Mouse (Mus musculus) bone marrow, adult 2 months (tissue): ENCODE measurements around the gene Pde7b. TPM values are rescaled to one million over a fixed set of nuclear protein-coding genes. Genes with fewer than 3 reads are reported as not detected.

Experiments used
- H3K27ac ChIP-seq: fragments of 200-500 bp; 2 replicates; pipeline ENCODE4 v1.5.1; 2012; ENCODE audit warnings: low read depth, mild to moderate bottlenecking, control low read depth, inconsistent platforms, low read length; ENCODE audit not compliant: control insufficient read depth, poor library complexity, insufficient read depth
- H3K4me1 ChIP-seq: fragments of 200-500 bp; 2 replicates; pipeline ENCODE4 v1.6.1; 2011; ENCODE audit warnings: low read length; ENCODE audit not compliant: control insufficient read depth, insufficient read depth
- H3K4me3 ChIP-seq: fragments of 200-500 bp; replicated peaks from 2 replicates; pipeline ENCODE3; 2011; ENCODE audit warnings: mild to moderate bottlenecking, low read depth, low read length, control low read depth; ENCODE audit not compliant: control insufficient read depth
- CTCF ChIP-seq: fragments of 200-500 bp; IDR thresholded peaks from 2 replicates; pipeline ENCODE4 v1.5.1; 2011; ENCODE audit warnings: low read length, control low read depth; ENCODE audit not compliant: control insufficient read depth, insufficient read depth
- POLR2A ChIP-seq: fragments of 200-500 bp; IDR thresholded peaks from 2 replicates; pipeline ENCODE4 v1.6.1; 2011; ENCODE audit warnings: low read depth, mild to moderate bottlenecking, control low read depth, low read length, borderline replicate concordance; ENCODE audit not compliant: control insufficient read depth
- WGBS: fragments of 180-500 bp; shearing (Covaris S2); methylation state at CpG from one replicate; pipeline ENCODE4 v1.1.7; 2018; 5-methylcytosine and 5-hydroxymethylcytosine counted together
- polyA plus RNA-seq: library from polyadenylated mRNA; stranded (reverse); fragments of >200 nt; gene quantifications from 2 replicates; pipeline ENCODE4 v1.2.4, GENCODE M21; 2011; ENCODE audit warnings: low replicate concordance; ENCODE audit not compliant: missing spikeins, insufficient read depth, insufficient read length

The Pde7b gene
- polyA plus RNA-seq, 1 experiment: 1.8 TPM

- Histone ChIP-seq H3K4me3 (no peak overlapping the region), H3K27ac (no peak overlapping the region), H3K4me1 (peaks cover 2% of the 10 kb centered on the region; the same call in 1 of the 2 replicates)
- 73% methylated on average over 8 of the region's 8 CpGs for whole genome bisulfite sequencing
- TF ChIP-seq CTCF: no peak
- TF ChIP-seq POLR2A: no peak
Measured at GRCm38 (mm10) chr10:20479481-20479880, 245.4 kb downstream of the Pde7b start.

- peaks cover 2% of the 10 kb centered on the region; the same call in 1 of the 2 replicates for H3K4me1 ChIP-seq
- H3K27ac ChIP-seq: no peak overlapping the region
- TF ChIP-seq POLR2A (no peak), CTCF (no peak)
- WGBS: 46% methylated on average over 8 of the region's 8 CpGs
- no peak overlapping the region for H3K4me3 ChIP-seq
Measured at GRCm38 (mm10) chr10:20478456-20478855, 246.4 kb downstream of the Pde7b start.

GRCm38 (mm10) chr10:20474831-20475230 lies 250.0 kb downstream of the Pde7b start:
- Histone ChIP-seq H3K27ac (no peak overlapping the region), H3K4me1 (no peaks in the 10 kb centered on the region; the same call in 1 of the 2 replicates), H3K4me3 (no peak overlapping the region)
- no peak for TF ChIP-seq POLR2A
- TF ChIP-seq CTCF: no peak
- WGBS: 80% methylated on average over 7 of the region's 7 CpGs

- no peak overlapping the region for H3K27ac ChIP-seq
- no peaks in the 10 kb centered on the region; the same call in 1 of the 2 replicates for H3K4me1 ChIP-seq
- TF ChIP-seq CTCF (no peak), POLR2A (no peak)
- 72% methylated on average over 9 of the region's 9 CpGs for WGBS
- H3K4me3 ChIP-seq: no peak overlapping the region
Measured at GRCm38 (mm10) chr10:20474036-20474435, 250.8 kb downstream of the Pde7b start.

GRCm38 (mm10) chr10:20473505-20473904 lies 251.4 kb downstream of the Pde7b start:
- no peaks in the 10 kb centered on the region; the same call in 1 of the 2 replicates for H3K4me1 ChIP-seq
- TF ChIP-seq POLR2A: no peak
- TF ChIP-seq CTCF: no peak
- no peak overlapping the region for H3K27ac ChIP-seq
- WGBS: 81% methylated on average over 5 of the region's 5 CpGs
- H3K4me3 ChIP-seq: no peak overlapping the region

- Histone ChIP-seq H3K27ac (no peak overlapping the region), H3K4me3 (no peak overlapping the region), H3K4me1 (no peaks in the 10 kb centered on the region; the same call in 1 of the 2 replicates)
- WGBS: 19% methylated on average over 8 of the region's 8 CpGs
- no peak for TF ChIP-seq CTCF
Measured at GRCm38 (mm10) chr10:20472007-20472406, 252.9 kb downstream of the Pde7b start.

DNA sequence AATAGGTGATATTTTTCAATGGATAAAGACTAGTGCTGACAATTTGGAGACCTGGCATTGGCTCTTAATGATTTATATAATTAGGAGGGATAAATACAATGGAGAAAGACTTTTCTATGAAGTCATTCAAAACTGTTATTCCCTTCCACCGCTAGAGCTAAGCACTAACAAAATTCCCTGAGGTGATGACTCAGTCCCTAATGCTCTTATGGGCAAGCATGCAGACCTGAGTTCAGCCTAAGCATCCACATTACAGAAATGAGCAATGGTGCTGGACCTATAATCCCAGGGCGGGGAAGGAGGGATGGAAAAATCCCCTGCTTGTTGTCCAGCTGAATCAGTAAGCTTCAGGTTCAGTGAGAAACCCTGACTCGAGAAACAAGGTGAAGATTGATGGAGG lies 260.2 kb downstream of the Pde7b start:
- 77% methylated on average over 3 of the region's 3 CpGs for WGBS
- no peak overlapping the region for H3K4me3 ChIP-seq
- H3K4me1 ChIP-seq: no peaks in the 10 kb centered on the region
- no peak for TF ChIP-seq POLR2A
- no peak for TF ChIP-seq CTCF
- no peak overlapping the region for H3K27ac ChIP-seq

GRCm38 (mm10) chr10:20463941-20464340 lies 260.9 kb downstream of the Pde7b start:
- Histone ChIP-seq H3K27ac (no peak overlapping the region), H3K4me3 (no peak overlapping the region), H3K4me1 (no peaks in the 10 kb centered on the region)
- no peak for TF ChIP-seq CTCF
- no peak for TF ChIP-seq POLR2A
- 86% methylated on average over 1 of the region's 1 CpGs for WGBS

- H3K4me3 ChIP-seq: no peak overlapping the region
- TF ChIP-seq POLR2A: no peak
- TF ChIP-seq CTCF: no peak
- 11% methylated on average over 4 of the region's 4 CpGs for WGBS
- H3K4me1 ChIP-seq: no peaks in the 10 kb centered on the region
- no peak overlapping the region for H3K27ac ChIP-seq
Measured at GRCm38 (mm10) chr10:20462596-20462995, 262.3 kb downstream of the Pde7b start.
